8 mouse cellular contexts compared by ENCODE assay signal in the genomic region with DNA sequence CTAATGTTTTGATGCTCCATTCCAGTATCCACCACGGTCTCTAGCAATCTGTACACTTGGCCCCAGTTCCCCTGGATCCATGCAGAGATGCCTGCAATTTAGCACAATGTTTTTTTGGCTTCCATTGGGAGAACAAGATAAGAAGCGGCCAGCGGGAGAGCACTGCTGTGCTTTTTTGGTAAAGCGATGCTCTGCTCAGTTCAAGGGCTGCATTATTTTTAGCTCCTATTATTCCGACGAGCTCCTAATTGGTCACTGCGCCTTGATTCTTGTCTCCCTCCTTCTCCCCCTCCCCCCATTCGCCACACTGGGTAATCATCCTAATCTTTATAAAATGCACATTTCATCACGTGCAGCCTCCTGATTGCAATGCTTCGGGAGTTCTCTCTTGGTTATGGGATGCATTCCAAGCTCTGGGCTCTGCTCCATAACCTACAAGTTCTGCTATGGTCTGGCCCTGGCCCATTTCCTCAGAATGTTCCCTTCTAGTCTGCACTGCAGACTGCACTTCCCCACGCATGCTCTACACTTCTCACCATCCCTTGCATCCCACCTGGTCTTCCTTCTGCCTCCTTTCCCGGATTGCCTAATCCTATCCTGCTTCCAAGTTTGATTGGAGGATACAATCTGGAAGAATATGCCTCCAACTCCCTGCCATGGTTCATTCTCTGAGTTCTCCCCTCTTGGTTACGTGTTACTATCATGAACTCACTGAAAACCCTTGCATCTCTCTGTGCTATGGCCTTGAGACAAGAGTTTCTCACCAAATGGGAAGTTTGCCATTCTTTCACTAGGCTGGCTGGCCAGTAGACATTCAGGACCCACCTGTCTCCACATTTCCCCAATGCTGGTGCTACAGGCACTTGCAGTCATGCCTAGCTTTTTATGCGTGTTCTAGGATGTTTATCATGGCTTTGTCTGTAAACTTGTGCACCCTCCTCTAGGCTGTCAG.
A peak's percentile ranks its signal among the peaks of the same experiment; 100 is the strongest.
DNase-seq lines count a peak whose midpoint lies in the region; ATAC-seq lines count a peak whose summit lies in the region.

No protein-coding gene starts in this region.

- no peak overlapping the region for H3K9ac ChIP-seq in heart, embryonic 16.5 days (ENCODE audit: low read length)

- H3K27me3 ChIP-seq in heart, embryonic 16.5 days (ENCODE audit: control insufficient read depth, insufficient read depth, low read length), result no peaks in the 10 kb centered on the region

- no peaks in the 10 kb centered on the region for H3K36me3 ChIP-seq in heart, embryonic 16.5 days (ENCODE audit: control insufficient read depth, insufficient read depth)

- H3K4me2 ChIP-seq in heart, embryonic 16.5 days (ENCODE audit: low read depth, low read length), result no peak overlapping the region

- peak; percentile 28 for DNase-seq in lung, postnatal 14 days
- no peak for DNase-seq in lung, adult 18-20 months
- DNase-seq in cerebellum, postnatal 36 days, result peak; percentile 85 to 93
- DNase-seq in left cerebral cortex, postnatal 25 days (ENCODE audit: low spot score in 2 of 2), result peak; percentile 35 to 87
- DNase-seq in thymus, postnatal 14 days, result no peak
- no peak for DNase-seq in thymus, postnatal 36 days
- no peak for DNase-seq in thymus, postnatal 0 days (ENCODE audit: low spot score)

- no peaks in the 10 kb centered on the region; the same call in 1 of the 2 replicates for H3K9me3 ChIP-seq in heart, embryonic 16.5 days (replicated peaks; ENCODE audit: control insufficient read depth, low read length)

- ATAC-seq in heart, embryonic 16.5 days (replicated peaks; ENCODE audit: extremely low read depth, insufficient read depth, low FRiP score), result peak; percentile 85

- intact Hi-C loops in left cerebral cortex, postnatal 25 days (cut with DNase I), result no loop called here

- peaks cover 6% of the 10 kb centered on the region for H3K4me1 ChIP-seq in heart, embryonic 16.5 days (ENCODE audit: control insufficient read depth, insufficient read depth, low read length)

- WGBS in heart, embryonic 16.5 days, result 44% methylated on average over 14 of the region's 14 CpGs

- H3K27ac ChIP-seq in heart, embryonic 16.5 days (ENCODE audit: low read length), result peak overlapping the region; percentile 55

- H3K4me3 ChIP-seq in heart, embryonic 16.5 days (ENCODE audit: low read length), result no peak overlapping the region

Comparison
In these comparisons a context has a peak if more than half of its experiments do, and no peak if none do; other contexts are left out.
1. DNase-seq: peak in lung, postnatal 14 days (single experiment), cerebellum, postnatal 36 days (2 of 2) and left cerebral cortex, postnatal 25 days (2 of 2); none in lung, adult 18-20 months (0 of 2), thymus, postnatal 14 days (single experiment), thymus, postnatal 36 days (0 of 2) and thymus, postnatal 0 days (single experiment).